Mouse (Mus musculus) megakaryocyte, embryonic 14.5 days (primary cell): ENCODE results near the gene Polr3g.

Source experiments
- FLI1 ChIP-seq: IDR thresholded peaks from 2 replicates; pipeline ENCODE4 v1.6.1; 2012; ENCODE audit warnings: low read length, inconsistent platforms, mixed read lengths
- GATA1 ChIP-seq: IDR thresholded peaks from 3 replicates; pipeline ENCODE4 v1.6.1; 2012; ENCODE audit warnings: mixed read lengths, low read length, inconsistent platforms, borderline replicate concordance

DNA sequence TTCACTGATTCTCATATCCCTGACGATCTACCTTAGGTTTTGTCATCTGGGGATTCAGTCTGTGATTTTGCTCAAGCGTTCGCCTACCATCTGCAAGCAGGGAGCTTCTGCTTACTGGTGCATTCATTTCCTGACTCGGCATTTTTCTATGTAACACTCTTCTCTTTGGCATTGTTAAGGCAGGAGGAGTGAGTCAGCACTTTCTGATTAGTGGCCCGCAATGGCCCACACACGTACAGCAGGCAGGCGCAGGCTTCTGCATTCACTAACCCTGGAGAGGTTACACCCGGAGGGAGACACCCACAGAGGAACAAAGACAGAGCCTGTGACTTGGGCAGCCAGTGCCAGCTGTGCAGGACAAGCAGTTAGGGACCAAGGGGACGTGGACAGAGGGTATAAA lies 19.2 kb downstream of the Polr3g start:
- TF ChIP-seq GATA1: no peak
- TF ChIP-seq FLI1: no peak
